Comparison of ENCODE assay signal across 15 mouse cellular contexts in the genomic region with DNA sequence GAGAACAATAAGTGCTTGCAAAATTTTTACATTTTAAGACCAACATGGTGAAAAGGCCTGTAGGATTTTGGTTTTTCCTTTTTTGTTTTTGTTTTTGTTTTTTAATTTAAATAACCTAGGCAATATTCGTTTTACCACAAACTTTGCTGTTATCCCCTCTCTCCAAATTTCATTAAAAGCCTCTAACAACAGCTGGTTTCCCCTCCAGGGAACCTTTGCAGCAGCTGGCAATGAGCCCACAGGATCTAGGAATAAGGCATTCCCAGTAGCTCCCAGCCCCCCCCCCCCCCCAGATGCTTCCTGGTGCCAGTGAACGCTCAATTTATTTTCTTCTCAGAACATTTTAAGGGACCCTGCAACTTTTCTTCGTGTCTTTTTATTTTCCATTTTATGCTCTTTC. TPM values are rescaled to one million over a fixed set of nuclear protein-coding genes. Genes with fewer than 3 reads are reported as not detected.
A peak's percentile ranks its signal among the peaks of the same experiment; 100 is the strongest.
DNase-seq lines count a peak whose midpoint lies in the region; ATAC-seq and TF ChIP-seq lines count a peak whose summit lies in the region.
"Had no signal": no experiment of that assay in that cellular context is flagged by ENCODE, and none has a peak within 500 bp of the region (broad histone marks: within the 10 kb centered on the region; RNA-seq: fewer than 3 reads in every experiment).

No protein-coding gene starts in this region.

- TF ChIP-seq CTCF in gastrocnemius, adult 2 months (IDR thresholded peaks at IDR 0.05) = no peak

- H3K9ac ChIP-seq in neural tube, embryonic 13.5 days = no peak overlapping the region
- H3K9ac ChIP-seq in limb, embryonic 14.5 days (ENCODE audit: low read depth, low read length, severe bottlenecking) = no peak overlapping the region
- H3K9ac ChIP-seq: heart, embryonic 15.5 days; liver, embryonic 15.5 days; midbrain, embryonic 13.5 days had no signal

- DNase-seq in gastrocnemius, adult 2 months = peak; percentile 27
- DNase-seq in gastrocnemius, adult 8-10 months (ENCODE audit: low spot score in 2 of 2) = no peak
- peak; percentile 31 for DNase-seq in kidney, postnatal 14 days
- no peak for DNase-seq in kidney, adult 11 months
- DNase-seq in neural tube, embryonic 10.5 days (ENCODE audit: extremely low spot score, low spot score) = no peak
- peak; percentile 67 for DNase-seq in limb, embryonic 14.5 days (ENCODE audit: low spot score)
- DNase-seq: adrenal gland, postnatal 25 days; cerebellum, adult 9-11 months; lung, postnatal 4 days; thymus, postnatal 25 days had no signal

- H3K4me3 ChIP-seq in gastrocnemius, adult 2 months = no peak overlapping the region
- no peak overlapping the region for H3K4me3 ChIP-seq in neural tube, embryonic 13.5 days
- no peak overlapping the region for H3K4me3 ChIP-seq in limb, embryonic 14.5 days (replicated peaks; ENCODE audit: low read length)
- H3K4me3 ChIP-seq: heart, embryonic 15.5 days; liver, embryonic 15.5 days; midbrain, embryonic 13.5 days had no signal

- no peak for TF ChIP-seq POLR2A in limb, embryonic 14.5 days (IDR thresholded peaks at IDR 0.05; ENCODE audit: borderline replicate concordance, extremely low read depth, insufficient read depth, insufficient read length)

- H3K4me2 ChIP-seq in neural tube, embryonic 13.5 days = no peak overlapping the region
- no peak overlapping the region for H3K4me2 ChIP-seq in limb, embryonic 14.5 days (replicated peaks; ENCODE audit: low read depth, low read length, severe bottlenecking)
- H3K4me2 ChIP-seq: heart, embryonic 15.5 days; liver, embryonic 15.5 days; midbrain, embryonic 13.5 days had no signal

- H3K27me3 ChIP-seq in neural tube, embryonic 13.5 days = no peaks in the 10 kb centered on the region
- H3K27me3 ChIP-seq in limb, embryonic 14.5 days (ENCODE audit: control insufficient read depth, insufficient read depth, low read length) = no peaks in the 10 kb centered on the region
- H3K27me3 ChIP-seq: heart, embryonic 15.5 days; liver, embryonic 15.5 days; midbrain, embryonic 13.5 days had no signal

- no peaks in the 10 kb centered on the region for H3K36me3 ChIP-seq in neural tube, embryonic 13.5 days
- no peaks in the 10 kb centered on the region for H3K36me3 ChIP-seq in limb, embryonic 14.5 days (ENCODE audit: control insufficient read depth, insufficient read depth, low read length)
- H3K36me3 ChIP-seq: G1E; heart, embryonic 15.5 days; liver, embryonic 15.5 days; midbrain, embryonic 13.5 days had no signal

- peaks cover 17% of the 10 kb centered on the region for H3K4me1 ChIP-seq in neural tube, embryonic 13.5 days (replicated peaks)
- H3K4me1 ChIP-seq in limb, embryonic 14.5 days (ENCODE audit: control insufficient read depth, insufficient read depth, low read length) = peaks cover 16% of the 10 kb centered on the region; the same call in 1 of the 2 replicates
- H3K4me1 ChIP-seq: heart, embryonic 15.5 days; liver, embryonic 15.5 days had no signal

- peak; percentile 72; the same call in 1 of the 2 replicates for ATAC-seq in neural tube, embryonic 13.5 days (ENCODE audit: low read depth)
- ATAC-seq in limb, embryonic 14.5 days (ENCODE audit: low FRiP score, low read depth) = no peak
- ATAC-seq: midbrain, embryonic 13.5 days had no signal

- intact Hi-C loops in gastrocnemius, adult 2 months (cut with DNase I) = no loop called here

- WGBS in neural tube, embryonic 13.5 days = 26% methylated on average over 3 of the region's 3 CpGs
- WGBS in limb, embryonic 14.5 days = 14% methylated on average over 3 of the region's 3 CpGs

- no peaks in the 10 kb centered on the region for H3K9me3 ChIP-seq in neural tube, embryonic 13.5 days
- H3K9me3 ChIP-seq in limb, embryonic 14.5 days (ENCODE audit: control insufficient read depth, low read length) = no peaks in the 10 kb centered on the region
- H3K9me3 ChIP-seq: heart, embryonic 15.5 days; liver, embryonic 15.5 days; midbrain, embryonic 13.5 days had no signal

- H3K27ac ChIP-seq in gastrocnemius, adult 2 months = no peak overlapping the region
- peak overlapping the region; percentile 72 for H3K27ac ChIP-seq in neural tube, embryonic 13.5 days (replicated peaks)
- no peak overlapping the region for H3K27ac ChIP-seq in limb, embryonic 14.5 days (replicated peaks; ENCODE audit: low read depth, low read length)
- H3K27ac ChIP-seq: heart, embryonic 15.5 days; liver, embryonic 15.5 days; midbrain, embryonic 13.5 days had no signal

RNA-seq across cellular contexts. Expression of a gene that starts 38.7 kb away (rescaled TPM):
- 1 to 10 TPM; 5.1 to 8.1 TPM for total RNA-seq in gastrocnemius, adult 2 months (2021)
- 1 to 10 TPM; 2.2 to 4.8 (median 3.3) TPM for total RNA-seq in gastrocnemius, adult 8-10 months (2022)
- polyA plus RNA-seq in neural tube, embryonic 13.5 days (2015; fragmentation: Nextera tagmentation; extraction: Ambion mirVana) = 133 and 143 TPM in 2 replicates
- 21.1 and 22.1 TPM in 2 replicates for polyA plus RNA-seq in limb, embryonic 14.5 days (2012; rRNA removed)
- 42.9 and 56.7 TPM in 2 replicates for polyA plus RNA-seq in limb, embryonic 14.5 days (2014; fragmentation: Nextera tagmentation; extraction: Ambion mirVana)
- polyA plus RNA-seq: G1E had no signal

Comparison
In these comparisons a context has a peak if more than half of its experiments do, and no peak if none do; other contexts are left out.
1. DNase-seq: peak in gastrocnemius, adult 2 months (single experiment), kidney, postnatal 14 days (single experiment) and limb, embryonic 14.5 days (single experiment); none in gastrocnemius, adult 8-10 months (0 of 2), kidney, adult 11 months (single experiment) and neural tube, embryonic 10.5 days (single experiment).